Mouse (Mus musculus) mouse embryonic stem cell (cell line): ENCODE data around the gene Hnrnpab.
"Not testable (repeated sequence)": the region's sequence is repeated elsewhere in the genome, so short reads cannot be mapped to it uniquely, and the experiment has no call there.

Experiments
- in situ Hi-C, 2 experiments: fragments of 300-500 bp; cut with MboI; formaldehyde crosslinking; loops; 1 replicate in 1 of 2; 3 replicates in 1 of 2; pipeline ENCODE4 v1.14.3; 2019 to 2020; ENCODE audit warnings: low sequenced_read_pairs in 2 of 2, low pct_unique_long_range_greater_than_20kb in 1 of 2, mixed read lengths in 1 of 2; ENCODE audit not compliant: unreplicated experiment in 1 of 2

Gene Hnrnpab

DNA sequence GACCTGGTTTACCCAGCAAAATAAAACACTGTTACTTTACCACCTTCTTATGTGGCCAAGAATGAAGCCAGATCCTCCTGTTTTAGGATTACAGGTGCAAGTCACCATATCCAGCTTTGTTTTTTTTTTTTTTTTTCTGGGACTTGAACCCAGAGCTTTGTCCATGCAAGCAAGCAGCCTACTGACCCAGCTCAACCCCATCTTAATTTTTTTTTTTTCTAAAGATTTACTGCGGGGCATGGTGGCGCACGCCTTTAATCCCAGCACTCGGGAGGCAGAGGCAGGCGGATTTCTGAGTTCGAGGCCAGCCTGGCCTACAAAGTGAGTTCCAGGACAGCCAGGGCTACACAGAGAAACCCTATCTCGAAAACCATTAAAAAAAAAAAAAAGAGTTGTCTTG, 9.5 kb upstream of the Hnrnpab start:
- in situ Hi-C loops: loop anchor here (5.0 kb wide), 3 partner anchors 36 to 71 kb away; partner anchors contain the start of genes 0610009B22Rik (in 1 of the 2), D930048N14Rik (in 1 of the 2) and N4bp3 (in 1 of the 2)

DNA sequence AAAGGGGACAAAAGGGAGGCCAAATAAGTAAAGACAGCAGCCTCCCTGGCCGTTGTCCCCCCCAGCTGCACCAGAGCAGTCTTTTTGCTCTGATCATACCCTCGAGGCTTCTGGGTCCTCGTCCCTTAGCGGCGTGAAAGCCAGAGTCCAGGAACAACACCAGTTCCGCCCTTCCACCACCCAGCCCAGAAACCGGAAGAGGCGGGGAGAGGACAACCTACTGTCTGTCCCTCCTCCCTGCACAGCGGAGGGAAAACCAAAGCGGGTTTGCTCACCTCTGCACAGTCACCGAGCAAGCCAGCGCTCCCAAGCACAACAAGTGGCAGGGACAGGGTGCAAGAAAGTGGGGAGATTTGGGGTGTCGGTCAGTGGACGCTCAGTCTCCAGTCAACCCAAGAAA, 9.0 kb upstream of the Hnrnpab start:
- in situ Hi-C loops: loop anchor here (5.0 kb wide), 3 partner anchors 37 to 72 kb away; partner anchors contain the start of genes 0610009B22Rik (in 1 of the 2), D930048N14Rik (in 1 of the 2) and N4bp3 (in 1 of the 2)

DNA sequence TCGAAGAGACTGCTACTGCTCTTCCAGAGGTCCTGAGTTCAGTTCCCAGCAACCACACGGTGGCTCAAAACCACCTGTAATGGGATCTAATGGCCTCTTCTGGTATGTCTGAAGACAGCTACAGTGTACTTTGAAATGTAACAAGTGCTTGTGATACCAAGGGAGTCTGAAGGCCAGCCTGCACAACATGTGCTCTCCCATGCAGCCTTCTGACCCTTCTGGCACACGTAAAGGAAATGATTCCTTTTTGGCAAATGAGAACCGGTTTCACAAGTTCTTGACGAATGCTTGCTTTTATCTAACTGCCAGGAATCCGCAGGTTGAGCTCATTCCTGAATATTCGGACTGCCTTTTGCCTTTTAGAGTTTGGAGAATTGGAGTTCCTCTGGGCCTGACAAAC, 8.5 kb upstream of the Hnrnpab start:
- in situ Hi-C loops: loop anchor here (5.0 kb wide), 3 partner anchors 37 to 72 kb away; partner anchors contain the start of genes 0610009B22Rik (in 1 of the 2), D930048N14Rik (in 1 of the 2) and N4bp3 (in 1 of the 2)

DNA sequence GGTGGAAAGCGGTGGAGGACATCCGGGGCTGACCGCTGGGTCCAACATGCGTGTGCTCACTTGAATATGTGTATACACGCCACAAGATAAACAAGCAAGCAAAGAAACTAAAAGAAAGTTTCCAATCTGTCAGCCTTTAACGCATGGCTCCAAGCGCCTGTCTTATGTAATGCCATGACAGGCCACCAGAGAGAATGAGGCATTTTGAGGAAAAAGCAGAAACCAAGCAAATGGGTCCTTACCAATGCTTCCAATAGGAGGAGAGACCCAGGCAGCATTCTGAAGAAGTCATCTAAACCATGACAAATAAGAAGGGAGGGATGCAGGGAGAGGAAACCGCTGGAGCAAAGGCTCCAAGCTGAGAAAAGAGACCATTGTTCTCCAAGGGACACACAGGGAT, 7.6 kb upstream of the Hnrnpab start:
- in situ Hi-C loops: no loop called here

DNA sequence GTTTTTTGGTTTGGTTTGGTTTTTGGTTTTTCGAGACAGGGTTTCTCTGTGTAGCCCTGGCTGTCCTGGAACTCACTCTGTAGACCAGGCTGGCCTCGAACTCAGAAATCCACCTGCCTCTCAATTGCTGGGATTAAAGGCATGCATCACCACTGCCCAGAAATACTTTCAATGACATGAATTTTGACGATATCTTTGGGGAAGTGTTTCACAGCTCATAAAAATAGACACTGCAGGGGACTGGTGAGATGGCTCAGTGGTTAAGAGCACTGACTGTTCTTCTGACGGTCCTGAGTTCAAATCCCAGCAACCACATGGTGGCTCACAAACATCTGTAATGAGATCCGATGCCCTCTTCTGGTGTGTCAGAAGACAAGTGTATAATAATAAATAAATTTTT, 3.3 kb upstream of the Hnrnpab start:
- in situ Hi-C loops: not testable (repeated sequence)

DNA sequence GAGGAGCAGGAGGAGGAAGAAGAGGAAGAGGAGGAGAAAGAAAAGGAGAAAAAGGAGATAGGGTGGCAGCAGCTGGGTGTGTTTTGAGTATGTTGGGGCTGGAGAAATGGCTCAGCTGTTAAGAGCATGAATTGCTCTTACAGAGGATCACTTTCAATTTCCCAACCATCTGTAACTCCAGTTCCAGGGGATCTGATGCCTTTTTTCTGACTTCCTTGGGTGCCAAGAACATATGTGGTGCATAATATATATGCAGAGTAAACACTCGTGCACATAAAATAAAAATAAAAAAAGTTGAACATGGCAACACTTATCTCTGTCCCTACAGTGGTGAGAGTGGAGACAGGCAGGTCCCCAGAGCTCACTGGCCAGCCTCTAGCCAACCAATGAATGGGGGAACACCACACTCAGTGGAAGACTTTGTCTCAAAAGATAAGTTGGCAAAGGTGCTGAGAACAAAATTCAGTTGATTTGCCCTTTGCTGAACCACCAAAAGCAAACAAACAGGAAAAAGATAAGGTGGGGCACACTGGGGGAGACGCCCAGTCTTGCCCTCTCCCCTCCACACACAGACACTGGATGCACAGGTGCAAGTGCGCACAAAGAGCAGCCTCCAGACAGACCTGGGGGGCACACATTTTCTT, 2.7 kb upstream of the Hnrnpab start:
- in situ Hi-C loops: no loop called here

DNA sequence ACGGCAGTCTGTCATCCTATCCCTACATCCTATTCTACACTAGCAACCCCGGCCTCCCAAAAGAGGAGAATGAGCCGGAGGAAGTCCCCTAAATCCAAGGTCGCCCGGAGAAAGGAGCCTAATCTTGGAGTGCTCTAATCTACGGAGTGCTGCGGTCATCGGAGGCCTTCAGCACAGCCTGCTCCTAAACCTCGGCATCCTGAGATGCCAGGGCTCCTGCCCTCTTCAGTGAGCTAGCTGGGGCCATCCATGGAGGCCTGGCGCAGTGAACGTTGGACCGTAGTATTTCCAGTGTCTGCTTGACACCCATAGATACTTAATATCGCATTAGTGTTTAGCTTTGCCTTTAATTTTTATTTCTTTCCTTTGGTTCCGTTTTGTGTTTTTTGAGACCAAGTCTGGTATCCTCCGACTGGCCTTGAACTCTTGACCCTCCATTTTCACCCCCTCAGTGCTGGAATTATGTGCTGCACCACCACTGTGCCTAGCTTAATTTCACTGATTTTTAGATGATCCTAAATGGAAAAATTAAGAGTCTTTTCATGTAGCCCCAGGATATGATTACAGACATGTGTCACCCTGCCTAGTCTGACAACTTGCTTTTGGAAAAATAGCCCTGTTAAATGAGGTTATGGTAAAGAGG, 570 bp upstream of the Hnrnpab start:
- in situ Hi-C loops: no loop called here

DNA sequence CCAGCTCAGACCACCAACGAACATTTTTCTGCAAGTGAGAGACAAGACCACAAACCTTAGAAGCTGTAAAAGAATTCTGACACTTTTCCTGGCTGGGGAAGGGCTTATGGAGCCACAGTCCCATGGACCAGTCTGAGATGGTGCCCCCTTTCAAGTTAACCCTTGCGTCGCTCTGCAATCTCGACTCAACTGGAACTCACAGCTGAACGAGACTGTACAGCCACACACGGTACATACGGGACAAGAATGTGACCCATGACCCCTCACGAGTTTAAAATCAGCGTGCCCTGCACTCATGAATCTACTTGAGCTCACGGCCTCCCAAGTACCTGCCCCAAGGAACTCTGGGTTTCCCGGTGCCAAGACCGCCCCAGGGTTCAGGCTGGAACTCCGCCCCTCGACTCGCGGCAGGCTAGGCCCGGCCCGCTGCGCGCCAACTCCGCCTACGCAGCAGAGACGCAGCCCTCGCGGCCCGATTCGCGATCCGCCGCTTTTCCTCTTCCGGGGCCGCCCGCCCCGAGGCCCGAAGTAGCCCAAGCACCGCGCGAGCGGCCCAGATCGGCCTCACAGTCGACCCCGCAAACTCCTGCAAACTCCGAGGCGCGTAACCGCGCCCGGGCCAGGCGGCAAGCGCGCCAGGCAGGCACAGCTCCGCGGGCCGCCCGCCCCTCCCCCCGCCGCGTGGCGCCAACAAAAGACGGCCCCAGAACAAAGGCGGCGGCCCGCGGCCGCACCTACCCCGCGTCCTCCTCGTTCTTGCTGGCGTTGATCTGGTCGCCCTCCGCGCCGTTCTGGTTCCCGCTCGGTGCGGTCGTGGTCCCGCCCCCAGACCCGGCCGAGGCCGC, 823 bp downstream of the Hnrnpab start:
- in situ Hi-C loops: no loop called here

DNA sequence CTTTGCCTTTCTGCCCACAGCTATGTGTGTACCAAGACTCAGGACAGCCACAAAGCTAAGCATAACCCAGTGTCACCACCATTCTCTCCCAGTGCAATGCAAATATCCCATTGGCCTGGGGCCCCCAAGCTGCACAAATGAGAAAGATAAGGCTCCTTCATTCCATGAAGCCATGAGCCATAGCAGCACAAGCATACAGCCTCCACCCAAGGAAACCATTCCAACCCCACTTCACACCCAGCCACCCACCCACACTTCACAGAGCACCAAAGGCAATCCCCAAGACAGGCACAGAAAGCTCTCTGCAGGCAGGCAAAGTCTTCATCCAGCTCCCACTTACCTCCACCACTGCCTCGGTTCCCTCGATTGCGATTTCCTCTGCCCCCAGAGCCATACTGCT, 4.4 kb downstream of the Hnrnpab start:
- in situ Hi-C loops: no loop called here

DNA sequence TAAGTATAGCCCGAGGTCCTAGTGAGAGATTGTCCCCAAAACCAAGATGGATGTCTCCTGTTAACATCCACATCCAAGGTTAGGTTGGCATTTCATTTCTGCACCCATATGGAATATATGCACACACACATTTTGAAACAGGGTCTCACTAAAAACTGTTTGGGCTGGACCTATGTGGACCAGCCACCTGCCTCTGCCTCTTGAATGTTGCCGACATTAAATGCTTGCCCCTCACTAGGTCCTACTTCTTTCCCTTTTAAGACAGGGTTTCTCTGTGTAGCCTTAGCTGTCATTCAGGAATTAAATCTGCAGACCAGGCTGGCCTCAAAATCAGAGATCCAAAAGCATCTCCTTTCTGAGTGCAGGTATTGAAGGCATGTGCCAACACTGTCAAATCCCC, 9.1 kb downstream of the Hnrnpab start:
- in situ Hi-C loops: no loop called here

DNA sequence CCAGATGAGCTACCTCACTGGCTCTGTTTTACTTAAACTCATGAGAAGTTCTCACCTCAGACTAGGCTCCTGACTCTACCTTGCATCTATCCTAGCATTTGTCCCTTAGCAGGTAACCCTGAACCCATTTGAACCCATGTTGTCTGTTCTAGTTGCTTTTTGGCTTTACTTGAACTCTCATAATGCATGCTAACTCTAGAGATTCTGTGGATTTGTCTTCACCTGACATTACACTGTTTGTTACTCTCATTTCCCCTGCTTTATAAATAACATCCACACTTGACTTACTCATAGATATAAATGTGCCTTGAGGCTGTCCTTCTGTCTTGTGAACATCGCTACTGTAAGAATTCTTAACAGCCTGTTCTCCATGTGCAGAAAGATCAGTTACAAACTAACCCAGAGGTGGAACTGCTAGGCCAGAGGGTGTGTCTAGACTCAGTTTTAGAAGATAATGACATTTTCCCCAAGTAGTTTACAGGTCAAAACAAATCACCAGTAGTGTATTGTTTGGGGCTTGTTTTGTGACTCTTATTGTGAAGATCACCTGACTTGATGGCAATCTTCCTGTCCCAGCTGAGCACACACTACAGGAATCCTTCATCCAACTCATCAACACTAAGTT, 11.1 kb downstream of the Hnrnpab start:
- in situ Hi-C loops: no loop called here

DNA sequence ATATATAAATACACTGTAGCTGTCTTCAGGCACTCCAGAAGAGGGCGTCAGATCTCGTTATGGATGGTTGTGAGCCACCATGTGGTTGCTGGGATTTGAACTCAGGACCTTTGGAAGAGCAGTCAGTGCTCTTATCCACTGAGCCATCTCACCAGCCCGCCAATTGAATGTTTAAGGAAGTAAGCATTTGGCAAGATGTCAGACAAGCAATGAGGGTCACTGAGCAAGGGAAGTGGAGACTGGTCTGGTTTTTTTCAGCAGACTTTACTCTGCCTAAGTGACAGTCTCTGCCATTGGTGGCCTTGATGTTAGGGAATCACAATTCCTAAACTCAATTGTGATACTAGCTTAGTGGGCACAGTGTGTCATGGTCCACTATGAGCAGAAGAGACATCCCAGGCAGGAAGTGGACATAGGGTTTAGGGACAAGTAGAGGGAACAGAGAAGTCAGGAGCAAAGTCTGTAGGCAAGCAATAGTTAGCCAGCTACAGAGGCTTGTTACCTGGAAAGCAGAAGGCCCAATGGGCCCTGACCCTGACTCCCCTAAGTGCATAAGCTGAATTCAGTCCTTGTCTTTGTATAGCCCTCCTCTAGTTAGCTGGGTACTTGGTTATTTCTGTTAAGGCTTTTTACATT, 11.8 kb downstream of the Hnrnpab start:
- in situ Hi-C loops: no loop called here

DNA sequence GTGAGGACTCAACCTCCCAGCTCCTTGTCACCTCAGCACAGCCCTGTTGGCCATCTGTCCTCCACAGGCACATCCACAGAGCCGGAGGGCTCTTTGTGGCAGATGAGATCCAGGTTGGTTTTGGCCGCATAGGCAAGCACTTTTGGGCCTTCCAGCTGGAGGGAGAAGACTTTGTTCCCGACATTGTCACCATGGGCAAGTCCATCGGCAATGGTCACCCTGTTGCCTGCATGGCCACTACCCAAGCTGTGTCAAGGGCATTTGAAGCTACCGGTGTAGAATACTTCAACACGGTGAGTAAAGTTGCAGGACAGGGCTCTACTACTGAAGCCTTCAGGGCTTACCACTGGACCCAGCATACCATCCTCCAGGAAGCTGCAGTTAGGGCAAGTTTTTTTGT, 12.8 kb downstream of the Hnrnpab start:
- in situ Hi-C loops: no loop called here

DNA sequence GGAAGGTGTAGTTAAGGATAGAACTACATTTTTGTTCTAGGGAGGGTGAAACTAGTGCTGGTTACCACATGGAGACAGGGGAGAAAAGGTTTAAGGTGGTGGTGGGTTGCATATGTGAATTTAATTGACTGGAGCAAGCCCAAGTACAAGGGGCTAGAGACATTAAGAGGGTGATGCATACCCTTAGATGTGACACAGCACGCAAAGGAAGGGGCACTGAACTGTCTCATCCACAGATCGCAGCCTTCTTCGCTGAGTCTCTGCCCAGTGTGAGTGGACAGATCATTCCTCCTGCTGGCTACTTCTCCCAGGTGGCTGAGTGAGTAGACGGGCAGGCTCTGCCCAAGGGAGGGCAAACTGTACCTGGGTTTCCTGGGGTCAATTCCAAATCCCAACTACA, 13.3 kb downstream of the Hnrnpab start:
- in situ Hi-C loops: no loop called here

DNA sequence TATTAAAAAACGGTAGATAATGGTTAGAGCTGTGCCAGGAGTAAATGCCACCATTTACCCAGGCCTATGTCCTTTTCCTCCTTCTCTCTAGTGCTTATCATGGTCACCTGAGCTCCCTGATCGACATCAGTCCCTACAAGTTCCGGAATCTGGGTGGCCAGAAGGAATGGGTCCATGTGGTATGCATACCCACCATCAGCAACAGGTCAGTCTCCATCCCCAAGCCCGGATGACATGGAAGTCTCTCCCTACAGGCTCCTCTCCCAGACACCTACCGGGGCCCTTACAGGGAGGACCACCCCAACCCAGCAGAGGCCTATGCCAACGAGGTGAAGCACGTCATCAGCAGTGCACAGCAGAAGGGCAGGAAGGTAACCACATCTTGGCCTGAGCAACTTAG, 14.7 kb downstream of the Hnrnpab start:
- in situ Hi-C loops: no loop called here

DNA sequence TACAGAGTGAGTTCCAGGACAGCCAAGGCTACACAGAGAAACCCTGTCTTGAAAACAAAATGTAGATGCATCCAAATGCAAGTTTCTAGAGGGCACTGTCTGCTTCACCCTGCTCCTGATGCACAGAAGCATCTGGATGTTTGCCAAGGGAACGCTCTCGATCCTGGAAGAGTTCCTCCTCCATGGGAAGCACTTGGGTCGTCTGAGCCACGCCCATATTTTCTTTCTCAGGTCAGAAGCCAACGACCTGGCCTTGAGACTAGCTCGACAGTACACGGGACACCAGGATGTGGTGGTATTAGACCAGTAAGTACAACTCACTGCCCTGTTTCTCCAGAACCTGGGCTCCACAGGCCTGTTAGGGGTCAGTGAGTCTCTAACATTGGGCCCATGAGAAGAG, 15.5 kb downstream of the Hnrnpab start:
- in situ Hi-C loops: no loop called here

DNA sequence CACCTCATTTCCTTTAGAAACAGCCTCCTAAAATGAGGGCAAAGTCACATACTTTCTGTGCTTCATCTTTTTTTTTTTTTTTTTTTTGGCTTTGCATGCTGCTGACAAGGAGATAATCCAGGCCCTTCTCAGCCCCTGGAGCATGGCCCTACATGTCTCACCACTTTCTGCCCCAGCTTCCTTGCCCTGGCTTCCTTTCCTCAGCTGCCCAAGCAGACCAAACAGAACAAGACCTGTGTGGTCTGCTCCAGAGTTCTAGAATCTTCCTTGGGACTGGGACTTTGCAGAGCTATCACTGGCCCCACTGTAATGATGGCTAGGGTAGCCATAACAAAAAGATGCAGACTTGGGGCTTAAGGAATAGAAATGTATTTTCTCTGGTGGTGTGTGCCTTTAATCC, 16.6 kb downstream of the Hnrnpab start:
- in situ Hi-C loops: no loop called here

DNA sequence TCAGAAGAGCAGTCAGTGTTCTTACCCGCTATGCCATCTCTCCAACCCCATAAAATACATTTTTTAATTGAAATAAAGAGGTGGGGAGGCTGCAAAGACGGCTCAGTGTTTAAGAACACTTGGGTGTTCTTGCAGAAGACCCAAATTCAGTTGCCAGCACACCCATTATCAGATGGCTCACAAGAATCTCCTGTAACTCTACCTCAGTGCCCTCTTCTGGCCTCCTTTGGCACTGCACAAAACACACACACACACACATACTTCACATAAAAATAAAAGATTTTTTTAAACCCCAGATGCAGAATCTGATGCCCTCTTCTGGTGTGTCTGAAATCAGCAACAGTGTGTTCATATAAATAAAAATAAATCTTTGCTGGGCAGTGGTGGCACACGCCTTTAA, 17.8 kb downstream of the Hnrnpab start:
- in situ Hi-C loops: no loop called here
